Mouse (Mus musculus): ENCODE results near the gene Zkscan6. TPM values are rescaled to one million over a fixed set of nuclear protein-coding genes. Genes with fewer than 3 reads are reported as not detected.

Gene Zkscan6
- polyA plus RNA-seq (2014; fragmentation: Illumina TruSeq; extraction: RNeasy Lipid Tissue Mini Kit (QIAGEN cat#74804); ENCODE audit: low read depth, low replicate concordance) = 5.3 TPM

DNA sequence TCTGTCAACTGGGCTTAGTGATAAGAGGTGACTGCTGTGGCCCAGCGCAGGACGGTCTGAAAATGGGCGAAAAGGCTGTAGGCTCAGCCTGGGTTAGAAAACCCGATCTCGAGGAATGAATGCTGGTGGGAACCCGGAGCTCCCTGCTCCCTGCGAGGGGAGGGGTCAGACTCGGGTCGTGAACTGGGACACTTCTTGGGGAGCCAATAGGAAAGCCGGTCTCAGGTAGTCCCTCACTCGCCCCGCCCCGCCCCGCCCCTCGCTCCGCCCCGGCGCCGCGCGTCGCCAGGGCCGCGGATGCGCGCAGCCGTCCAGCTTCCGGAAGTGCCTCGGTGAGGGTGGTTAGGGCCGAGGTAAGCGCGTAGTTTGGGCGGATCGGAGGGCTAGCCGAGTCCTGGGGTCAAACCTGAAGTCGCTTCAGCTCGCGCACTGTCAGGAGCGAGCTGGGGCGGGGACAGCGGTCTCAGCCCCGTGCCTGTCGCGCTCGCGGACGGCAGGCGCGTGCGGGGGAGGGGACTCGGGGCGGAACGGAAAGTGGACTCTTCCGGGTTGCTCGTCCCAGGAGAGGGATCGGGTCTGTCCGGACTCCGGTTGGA lies at the start of gene Zkscan6:
Gene Zkscan6, plus strand, starts transcription at position 267 of the 596 bp plus-strand sequence.

DNA sequence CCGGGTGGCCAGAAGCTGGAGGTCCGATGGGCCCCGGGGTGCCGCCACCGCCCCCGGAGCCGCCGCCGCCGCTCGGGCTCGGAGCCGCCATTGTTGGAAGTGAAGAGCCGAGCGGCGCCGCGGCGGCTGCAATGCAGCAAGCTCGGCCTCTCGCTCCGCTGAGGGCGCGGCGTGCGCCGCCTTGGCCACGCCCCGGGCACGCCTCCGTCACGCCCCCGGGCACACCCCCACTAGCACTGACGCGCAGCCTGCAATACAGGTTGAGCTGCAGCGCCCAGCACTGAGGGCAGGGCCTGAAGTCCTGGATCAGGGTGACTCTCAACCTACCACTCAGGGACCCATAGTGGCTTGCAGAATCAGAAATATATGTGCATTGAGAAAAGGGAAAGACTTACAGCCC lies 18.8 kb upstream of the Zkscan6 start, which contains the start of gene Map2k4:
Gene Map2k4, minus strand, starts transcription at position 144 of the 400 bp plus-strand sequence.

Other genes with a start within 250 kb of the Zkscan6 start
- 40.8 TPM for gene Map2k4, start 18.9 kb upstream of the Zkscan6 start, polyA plus RNA-seq (2014; fragmentation: Illumina TruSeq; extraction: RNeasy Lipid Tissue Mini Kit (QIAGEN cat#74804); ENCODE audit: low read depth, low replicate concordance)

Measured in heart, adult 10 weeks (tissue).